Mouse (Mus musculus) spleen, adult 2 months (tissue): ENCODE results near the gene Tm4sf1.

Experiments used
- CTCF ChIP-seq: fragments of 200-500 bp; IDR thresholded peaks from 2 replicates; pipeline ENCODE4 v1.5.1; 2011; ENCODE audit warnings: mild to moderate bottlenecking, inconsistent platforms; ENCODE audit not compliant: insufficient read depth, insufficient read length, insufficient replicate concordance; ENCODE audit errors: extremely low read depth
- POLR2A ChIP-seq: fragments of 200-500 bp; IDR thresholded peaks from 2 replicates; pipeline ENCODE4 v1.6.1; 2011; ENCODE audit warnings: low read depth, low read length, inconsistent platforms

GRCm38 (mm10) chr3:57294742-57295525 is 6.9 kb downstream of the Tm4sf1 start:
- TF ChIP-seq CTCF, result no peak
- 0 out of 2 replicates have a peak, but pooled peaks have one; percentile 6 for TF ChIP-seq POLR2A
